ENCODE assay signal across 14 mouse cellular contexts in the genomic region with DNA sequence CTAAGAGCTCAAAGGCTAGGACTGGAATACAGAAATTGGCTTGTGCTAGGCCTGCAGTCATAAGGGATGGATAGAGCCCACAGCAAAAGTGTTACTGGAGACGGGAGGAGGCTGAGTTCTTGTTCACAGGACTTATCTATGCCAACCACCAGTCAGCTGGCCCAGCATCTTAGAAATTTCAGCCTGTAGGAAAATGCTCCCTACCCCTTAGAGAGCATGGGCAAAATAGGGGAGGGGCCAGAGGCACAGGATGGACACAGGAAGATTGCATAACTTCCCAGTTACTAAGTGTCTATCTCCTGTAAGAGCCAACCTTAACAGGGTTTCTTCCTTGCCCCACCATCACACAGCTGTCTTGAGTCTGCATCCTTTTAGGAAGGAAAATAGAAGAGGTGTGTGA.
"Had no signal": no experiment of that assay in that cellular context is flagged by ENCODE, and none has a peak within 500 bp of the region (broad histone marks: within the 10 kb centered on the region; RNA-seq: fewer than 3 reads in every experiment).

No protein-coding gene starts in this region.

- H3K27ac ChIP-seq: layer of hippocampus, adult 2 months; limb, embryonic 15.5 days; midbrain, embryonic 13.5 days; stomach, embryonic 15.5 days had no signal

- H3K4me1 ChIP-seq: limb, embryonic 15.5 days; midbrain, embryonic 13.5 days; stomach, embryonic 15.5 days had no signal

- DNase-seq: kidney, adult 11 months; kidney, postnatal 10 days; kidney, postnatal 4 days; lung, embryonic 14.5 days; lung, postnatal 10 days; lung, postnatal 4 days; right cerebral cortex, postnatal 4 days; spleen, adult 18-20 months; thymus, adult 2 months; thymus, postnatal 25 days had no signal

- ATAC-seq: midbrain, embryonic 13.5 days had no signal

- H3K9ac ChIP-seq: limb, embryonic 15.5 days; lung, embryonic 14.5 days; midbrain, embryonic 13.5 days; stomach, embryonic 15.5 days had no signal

- H3K36me3 ChIP-seq: limb, embryonic 15.5 days; midbrain, embryonic 13.5 days; stomach, embryonic 15.5 days had no signal

- H3K4me3 ChIP-seq: layer of hippocampus, adult 2 months; limb, embryonic 15.5 days; midbrain, embryonic 13.5 days; stomach, embryonic 15.5 days had no signal

- H3K27me3 ChIP-seq: limb, embryonic 15.5 days; midbrain, embryonic 13.5 days; stomach, embryonic 15.5 days had no signal

- H3K4me2 ChIP-seq: limb, embryonic 15.5 days; lung, embryonic 14.5 days; midbrain, embryonic 13.5 days; stomach, embryonic 15.5 days had no signal

- H3K9me3 ChIP-seq: limb, embryonic 15.5 days; midbrain, embryonic 13.5 days; stomach, embryonic 15.5 days had no signal
